Mouse (Mus musculus) heart, adult 2 months (tissue): ENCODE results near the gene Nceh1.

Source experiments
- EP300 ChIP-seq: fragments of 200-500 bp; IDR thresholded peaks from 2 replicates; pipeline ENCODE4 v1.6.1; 2011; ENCODE audit warnings: low read depth, low read length, control low read depth; ENCODE audit not compliant: insufficient read depth
- POLR2A ChIP-seq: fragments of 200-500 bp; IDR thresholded peaks from 2 replicates; pipeline ENCODE4 v1.6.1; 2011; ENCODE audit warnings: mild to moderate bottlenecking, low read depth, low read length, control low read depth; ENCODE audit not compliant: insufficient read depth

DNA sequence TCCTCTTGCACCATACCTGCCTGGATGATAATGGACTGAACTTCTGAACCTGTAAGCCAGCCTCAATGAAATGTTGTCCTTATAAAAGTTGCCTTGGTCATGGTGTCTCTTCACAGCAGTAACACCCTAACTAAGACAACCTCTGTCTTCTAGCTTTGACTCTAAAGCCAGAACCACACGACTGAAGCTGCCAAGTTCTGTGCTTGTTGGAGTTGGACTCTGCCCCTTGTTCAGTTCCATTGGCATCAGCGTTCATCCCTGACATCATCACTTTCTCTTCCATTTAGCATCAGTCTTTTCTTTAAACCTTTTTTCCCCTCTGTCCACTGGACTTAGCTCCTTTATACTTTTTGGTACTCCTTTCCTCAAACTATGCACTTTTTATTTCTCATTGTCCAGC is 63.4 kb downstream of the Nceh1 start:
- TF ChIP-seq POLR2A: no peak
- TF ChIP-seq EP300: no peak
